Mouse (Mus musculus) CH12.LX (cell line): ENCODE results near the gene Nme1.

Source experiments
- BHLHE40 ChIP-seq: IDR thresholded peaks from 2 replicates; pipeline ENCODE4 v1.6.1; 2011; ENCODE audit warnings: mild to moderate bottlenecking, low read depth, low read length, improper control_type of control experiment
- CTCF ChIP-seq, 2 experiments: IDR thresholded peaks in 1 of 2; conservative IDR thresholded peaks in 1 of 2; 2 replicates each; pipeline ENCODE4 v1.5.1; 2011 to 2012; ENCODE audit warnings: low read depth in 2 of 2, low read length in 2 of 2, improper control_type of control experiment in 1 of 2, inconsistent platforms in 1 of 2, mild to moderate bottlenecking in 1 of 2, moderate library complexity in 1 of 2
- E2F4 ChIP-seq: IDR thresholded peaks from 2 replicates; pipeline ENCODE4 v1.6.1; 2011; ENCODE audit warnings: low read depth, low read length, improper control_type of control experiment; ENCODE audit not compliant: insufficient replicate concordance
- EP300 ChIP-seq: IDR thresholded peaks from 2 replicates; pipeline ENCODE4 v1.6.1; 2011; ENCODE audit warnings: low read length, improper control_type of control experiment
- POLR2A ChIP-seq: IDR thresholded peaks from 2 replicates; pipeline ENCODE4 v1.6.1; 2011; ENCODE audit warnings: low read depth, mild to moderate bottlenecking, improper control_type of control experiment, low read length

DNA sequence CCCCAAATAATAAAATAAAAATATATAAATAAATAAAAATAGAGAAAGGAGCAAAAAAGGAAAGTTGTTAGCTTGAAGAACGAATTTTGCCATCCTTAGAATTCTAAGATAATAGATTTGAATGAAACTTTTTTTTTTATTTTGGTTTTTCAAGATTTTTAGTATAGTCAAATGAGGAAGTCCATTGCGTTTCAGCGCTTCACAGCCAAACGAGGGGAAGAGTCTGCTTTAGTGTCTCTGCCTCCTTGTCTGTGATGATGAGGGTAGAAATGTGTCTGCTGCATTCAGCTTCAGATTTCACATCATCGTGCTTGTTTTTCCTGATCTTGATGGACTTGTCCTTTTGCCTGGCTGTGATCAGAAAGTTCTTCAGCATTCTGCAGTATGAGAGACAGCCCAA lies 16.9 kb upstream of the Nme1 start:
- TF ChIP-seq CTCF (conservative IDR thresholded peaks at IDR 0.05 in 1 of 2, IDR thresholded peaks at IDR 0.05 in 1 of 2; ENCODE audit: low read depth in 2 of 2, low read length in 2 of 2) (no peak), EP300 (no peak), E2F4 (no peak), POLR2A (no peak), BHLHE40 (no peak)
